Mouse (Mus musculus): Measurements from ENCODE around the gene Dpm3.
A peak's percentile ranks its signal among the peaks of the same experiment; 100 is the strongest.

Gene Dpm3

DNA sequence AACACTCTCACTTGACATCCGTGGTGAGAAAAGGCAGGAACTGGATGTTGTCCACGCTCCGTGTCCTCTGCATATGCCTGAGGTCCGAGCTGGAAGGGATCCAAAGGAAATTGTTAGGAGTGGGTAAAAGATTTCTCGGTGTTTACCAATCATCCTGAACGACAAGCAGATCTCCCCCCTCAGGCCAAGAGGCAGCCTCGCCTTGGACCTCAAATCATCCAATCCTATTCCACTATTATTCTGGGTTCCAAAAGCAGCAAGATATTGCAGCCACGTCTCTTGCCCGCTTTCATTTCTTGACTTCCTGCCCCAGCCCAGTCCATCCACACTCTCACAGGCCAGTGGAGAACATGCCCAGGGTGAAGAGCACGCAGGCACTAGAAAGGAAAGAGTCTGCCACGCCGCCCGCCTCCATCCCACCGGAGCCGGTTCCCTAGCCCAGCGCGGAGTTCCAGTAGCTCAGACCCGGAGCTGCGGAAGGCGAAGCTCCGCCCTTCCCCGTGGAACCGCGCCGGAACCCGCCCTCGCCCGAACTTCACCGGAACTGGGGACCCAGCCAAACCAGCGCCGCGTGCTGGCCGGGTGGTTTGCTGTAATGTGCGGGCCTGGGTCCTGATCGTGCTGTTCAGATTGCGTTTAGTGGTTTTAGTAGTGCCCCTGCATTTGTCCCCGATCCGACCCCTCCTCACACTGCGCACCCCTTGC lies 11.0 kb downstream of the Dpm3 start, which contains the start of gene Slc50a1:
Slc50a1 (minus strand) TSS at position 520 of the 705 bp plus-strand sequence.
- peak; percentile 90 for DNase-seq (ENCODE audit: low spot score)

GRCm38 (mm10) chr3:89270891-89271290 lies 11.7 kb downstream of the Dpm3 start:
- peak; percentile 65 for DNase-seq (ENCODE audit: low spot score)

DNA sequence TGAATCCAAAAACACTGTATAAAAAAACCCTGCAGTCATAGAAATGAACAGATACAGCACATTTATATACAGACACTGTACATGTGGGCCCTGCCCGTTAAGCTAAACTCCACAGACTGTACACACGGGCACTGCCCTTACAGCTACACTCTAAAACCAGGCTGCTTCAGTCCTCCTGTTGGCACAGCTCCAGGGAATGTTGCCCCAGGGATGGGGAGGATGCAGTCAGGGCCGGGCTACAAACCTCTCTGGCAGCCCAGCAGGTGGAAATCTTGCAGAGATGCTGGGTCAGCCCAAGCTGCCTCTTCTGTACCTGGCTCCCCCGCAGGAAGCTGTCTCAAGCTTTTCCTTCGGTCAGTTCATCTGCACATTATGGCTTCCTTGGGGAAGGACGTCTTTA lies 12.6 kb downstream of the Dpm3 start:
- peak; percentile 55 for DNase-seq (ENCODE audit: low spot score)

- DNase-seq (ENCODE audit: low spot score) = no peak
Measured at GRCm38 (mm10) chr3:89276061-89276460, 16.9 kb downstream of the Dpm3 start.

DNA sequence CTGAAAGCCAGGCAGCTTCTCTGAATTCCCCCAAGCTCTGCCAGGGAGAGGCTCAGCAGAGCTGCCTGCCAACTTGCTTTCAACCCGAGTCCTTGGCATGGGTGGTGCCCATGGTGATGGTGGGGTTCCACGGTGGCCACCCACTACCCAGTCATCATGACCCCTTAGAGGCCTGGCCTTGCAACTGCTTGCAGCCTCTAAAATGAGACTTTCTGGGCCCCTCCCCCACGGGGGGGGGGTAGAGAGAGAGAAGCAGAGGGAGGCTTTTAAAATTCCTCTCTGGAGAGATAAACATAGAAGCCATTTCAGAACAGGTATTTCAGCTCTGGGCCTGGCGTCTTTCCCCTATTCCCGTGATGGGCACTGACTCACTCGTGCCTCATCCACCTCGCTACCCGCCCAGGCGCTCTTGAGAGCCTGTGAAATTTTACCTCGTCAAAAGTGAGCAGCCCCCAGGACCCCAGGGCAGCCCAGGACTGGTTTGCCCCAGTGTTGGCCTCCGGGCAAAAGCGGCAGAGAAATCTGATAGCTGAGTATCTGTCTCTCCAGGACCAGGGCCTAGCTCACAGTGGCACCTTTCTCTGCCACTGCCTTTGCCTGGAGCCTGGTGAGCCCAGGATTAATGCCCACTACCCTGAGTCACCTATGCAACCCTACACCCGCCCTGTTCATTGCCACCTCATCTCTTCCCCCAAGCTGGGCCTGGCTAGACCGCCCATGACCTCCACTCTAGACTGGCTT lies 18.3 kb downstream of the Dpm3 start:
- DNase-seq (ENCODE audit: low spot score) = no peak

GRCm38 (mm10) chr3:89278107-89278506 lies 18.9 kb downstream of the Dpm3 start:
- no peak for DNase-seq (ENCODE audit: low spot score)

- no peak for DNase-seq (ENCODE audit: low spot score)
Measured at GRCm38 (mm10) chr3:89278643-89279042, 19.5 kb downstream of the Dpm3 start.

GRCm38 (mm10) chr3:89279153-89279890 lies 20.2 kb downstream of the Dpm3 start:
- peak; percentile 85 for DNase-seq (ENCODE audit: low spot score)

- no peak for DNase-seq (ENCODE audit: low spot score)
Measured at GRCm38 (mm10) chr3:89280050-89280605, 21.0 kb downstream of the Dpm3 start.

DNA sequence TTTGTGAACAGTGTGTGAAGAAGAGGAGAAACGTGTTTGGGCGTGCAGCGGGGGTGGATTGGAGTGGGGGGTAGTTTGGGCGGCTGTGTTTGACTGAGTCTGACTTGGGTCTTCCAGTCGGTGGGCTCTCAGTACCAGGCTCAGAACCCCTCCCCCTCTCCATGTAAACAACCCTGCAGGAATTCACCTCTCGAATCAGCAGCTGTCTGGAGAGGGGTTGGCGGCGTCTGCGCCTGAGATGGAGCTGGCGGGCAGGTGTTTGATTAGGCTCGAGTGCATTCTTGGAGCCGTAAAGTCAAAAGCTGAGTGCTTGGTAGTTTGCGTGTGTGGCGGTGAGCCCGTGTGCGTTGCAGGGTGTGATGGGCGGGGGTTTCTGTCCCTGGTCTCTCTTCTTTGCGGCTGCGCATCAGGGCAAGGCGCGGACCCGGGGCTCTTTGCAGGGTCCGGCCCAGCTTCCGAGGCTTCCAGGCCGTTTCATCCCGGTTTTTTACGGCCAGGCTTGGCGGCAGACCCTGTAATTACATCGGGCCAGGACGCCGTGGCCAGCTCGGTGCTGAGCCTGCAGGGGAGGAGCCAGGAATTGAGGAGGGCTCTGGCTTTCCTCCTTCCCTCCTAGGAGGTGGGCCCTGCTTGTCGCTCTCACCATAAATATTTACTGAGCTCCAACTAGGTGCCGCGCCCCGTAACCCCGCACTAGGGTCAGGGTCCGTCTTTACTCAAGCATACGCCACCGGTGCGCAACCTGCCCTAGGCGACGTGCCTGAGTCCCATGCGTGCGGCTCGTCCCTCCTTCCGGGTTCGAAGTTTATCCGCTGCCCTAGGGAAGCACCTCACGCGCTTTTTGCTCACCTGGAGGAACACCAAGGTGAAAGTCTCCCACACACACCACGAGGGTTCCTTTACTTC lies 21.7 kb downstream of the Dpm3 start, which contains the start of gene Efna1:
Efna1 (minus strand) TSS at position 537 of the 906 bp plus-strand sequence.
- peak; percentile 71 for DNase-seq (ENCODE audit: low spot score)

GRCm38 (mm10) chr3:89281579-89282290 lies 22.6 kb downstream of the Dpm3 start:
- peak; percentile 92 for DNase-seq (ENCODE audit: low spot score)

GRCm38 (mm10) chr3:89282291-89282643 lies 23.1 kb downstream of the Dpm3 start:
- DNase-seq (ENCODE audit: low spot score) = no peak

DNA sequence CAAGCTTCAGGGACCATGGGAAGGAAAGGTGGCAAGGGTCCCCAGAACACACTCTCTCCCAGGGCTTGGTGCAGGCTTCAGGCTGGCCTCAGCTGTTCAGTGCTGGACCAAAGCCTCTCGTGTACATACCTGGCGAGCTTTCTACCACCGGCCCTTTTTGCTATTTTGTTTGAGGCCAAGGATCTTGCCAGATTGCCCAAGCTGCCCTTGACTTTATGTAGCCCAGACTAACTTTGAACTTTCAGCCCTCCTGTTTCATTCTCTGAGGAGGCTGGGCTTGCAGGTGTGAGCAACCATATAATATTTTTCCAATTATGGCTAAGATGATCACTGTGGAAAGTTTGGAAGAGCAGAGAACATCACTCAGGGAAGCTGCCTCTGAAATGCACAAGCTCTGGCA lies 25.1 kb downstream of the Dpm3 start:
- DNase-seq (ENCODE audit: low spot score) = no peak

DNA sequence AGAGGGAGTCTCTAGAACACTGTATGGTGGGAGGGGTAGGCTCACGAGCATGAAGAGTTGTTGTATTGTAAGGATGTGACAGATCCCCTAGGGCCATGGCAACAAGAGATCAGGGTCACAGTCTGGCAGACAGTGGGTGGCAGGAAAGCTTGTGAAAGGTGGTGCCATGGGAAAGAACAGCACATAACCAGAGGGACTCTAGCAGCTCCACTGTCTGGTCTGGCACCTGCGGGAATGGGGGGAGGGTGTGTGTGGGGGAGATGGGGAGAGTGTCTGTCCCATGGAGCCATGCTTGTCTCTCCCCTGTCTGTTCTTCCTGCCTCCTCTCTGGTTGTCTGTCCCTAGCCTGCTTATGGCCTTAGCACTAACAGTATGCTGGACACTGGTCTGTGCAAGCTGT lies 26.4 kb downstream of the Dpm3 start:
- no peak for DNase-seq (ENCODE audit: low spot score)

GRCm38 (mm10) chr3:89287286-89287685 lies 28.1 kb downstream of the Dpm3 start:
- no peak for DNase-seq (ENCODE audit: low spot score)

DNA sequence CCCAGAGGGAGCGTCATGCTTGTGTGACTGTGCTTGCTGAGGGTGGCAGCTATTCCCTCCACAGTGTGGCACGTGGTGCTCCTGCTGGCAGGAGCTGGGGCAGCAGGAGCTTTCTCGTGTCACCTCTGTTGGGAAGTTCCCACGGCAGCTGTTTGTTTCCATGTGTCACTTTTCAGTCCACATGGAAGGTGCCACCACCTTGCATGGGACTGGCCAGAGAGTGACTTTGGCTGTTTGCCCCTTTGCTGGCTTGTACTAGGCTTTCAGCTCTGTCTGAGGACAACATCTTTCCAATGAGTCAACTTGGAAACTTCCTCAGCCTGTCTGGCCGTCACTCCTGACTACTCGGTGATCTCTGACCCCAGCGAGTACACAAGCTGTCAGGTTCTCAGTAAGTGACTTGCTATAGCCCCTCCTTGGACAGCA lies 29.4 kb downstream of the Dpm3 start:
- no peak for DNase-seq (ENCODE audit: low spot score)

DNA sequence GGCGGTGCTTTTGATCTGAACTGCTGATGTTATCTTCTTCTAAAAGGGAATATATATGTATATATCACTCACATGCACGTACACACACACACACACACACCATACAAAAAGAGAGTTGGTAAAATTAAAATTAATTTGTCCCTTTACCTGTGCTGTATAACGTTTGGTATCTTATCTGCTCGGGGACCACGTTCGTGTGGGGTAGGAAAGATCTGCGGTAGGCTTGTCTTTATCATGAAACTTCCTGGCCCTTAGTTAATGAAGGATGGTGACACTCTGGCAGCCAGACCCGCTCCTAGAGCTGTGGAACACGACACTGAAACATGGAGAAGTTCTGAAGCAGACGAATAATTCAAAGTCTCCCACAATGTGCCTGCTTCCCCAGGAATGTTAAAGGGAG lies 32.7 kb downstream of the Dpm3 start:
- DNase-seq (ENCODE audit: low spot score) = no peak

- no peak for DNase-seq (ENCODE audit: low spot score)
Measured at GRCm38 (mm10) chr3:89292303-89292702, 33.1 kb downstream of the Dpm3 start.

GRCm38 (mm10) chr3:89293247-89293918 lies 34.2 kb downstream of the Dpm3 start:
- DNase-seq (ENCODE audit: low spot score) = no peak

GRCm38 (mm10) chr3:89294195-89294594 lies 35.0 kb downstream of the Dpm3 start:
- no peak for DNase-seq (ENCODE audit: low spot score)

All from testis, postnatal 10 days (tissue).